Mouse (Mus musculus) G1E (cell line): ENCODE results near the gene Ccdc181. TPM values are rescaled to one million over a fixed set of nuclear protein-coding genes. Genes with fewer than 3 reads are reported as not detected.
A peak's percentile ranks its signal among the peaks of the same experiment; 100 is the strongest.

Experiments used
- ATAC-seq: 2 replicates; pipeline ENCODE4 v1.8.0; 2016; ENCODE audit warnings: mild to moderate bottlenecking; ENCODE audit not compliant: insufficient number of reproducible peaks, poor library complexity, low FRiP score, severe bottlenecking; ENCODE audit errors: extremely low read depth
- DNase-seq: peaks from one replicate; pipeline ENCODE4 v3.0.0; 2012; ENCODE audit warnings: low spot score
- H3K27me3 ChIP-seq: 2 replicates; pipeline ENCODE4 v1.6.1; 2012; ENCODE audit warnings: mild to moderate bottlenecking, low read length, inconsistent platforms; ENCODE audit not compliant: insufficient read depth
- H3K36me3 ChIP-seq: replicated peaks from 2 replicates; pipeline ENCODE3; 2012; ENCODE audit warnings: mild to moderate bottlenecking, inconsistent platforms
- H3K4me1 ChIP-seq: 2 replicates; pipeline ENCODE4 v1.6.1; 2012; ENCODE audit warnings: low read depth, low read length, inconsistent platforms, mixed read lengths; ENCODE audit not compliant: insufficient read depth
- H3K4me3 ChIP-seq: 2 replicates; pipeline ENCODE4 v1.5.1; 2012; ENCODE audit warnings: low read depth, mild to moderate bottlenecking, inconsistent platforms, low read length, moderate library complexity, mixed read lengths
- H3K9me3 ChIP-seq: replicated peaks from 2 replicates; pipeline ENCODE4 v1.6.1; 2012; ENCODE audit warnings: inconsistent platforms
- CTCF ChIP-seq: IDR thresholded peaks from 2 replicates; pipeline ENCODE4 v1.5.1; 2012; ENCODE audit warnings: low read depth, low read length, inconsistent platforms, mixed read lengths
- GATA1 ChIP-seq: IDR thresholded peaks from 2 replicates; pipeline ENCODE4 v1.6.1; 2012; ENCODE audit warnings: borderline replicate concordance, low read length, inconsistent platforms, mixed read lengths
- GATA2 ChIP-seq: IDR thresholded peaks from 2 replicates; pipeline ENCODE4 v1.6.1; 2012; ENCODE audit warnings: low read depth, low read length, inconsistent platforms, borderline replicate concordance
- POLR2AphosphoS5 ChIP-seq: IDR thresholded peaks from 2 replicates; pipeline ENCODE4 v1.6.1; 2012; ENCODE audit warnings: low read depth, low read length, inconsistent platforms; ENCODE audit not compliant: insufficient replicate concordance
- TAL1 ChIP-seq: conservative IDR thresholded peaks from 2 replicates; pipeline ENCODE4 v1.6.1; 2012; ENCODE audit warnings: low read depth, low read length, inconsistent platforms, mixed read lengths
- polyA plus RNA-seq: library from polyadenylated mRNA; stranded (reverse); fragments of >175 nt; gene quantifications from 2 replicates; pipeline ENCODE4 v1.2.3, GENCODE M21; 2012
- total RNA-seq, 2 experiments: library from RNA; stranded (forward) in 1 of 2; stranded (reverse) in 1 of 2; fragments of 200-1000 nt in 1 of 2; fragments of >200 nt in 1 of 2; fragmentation: Nextera tagmentation in 1 of 2; gene quantifications; 2 replicates each; pipeline ENCODE4 v1.2.3; 2014 to 2017

Gene Ccdc181
- total and polyA plus RNA-seq, 3 experiments = 2.9 to 24.9 (median 17.6) TPM

DNA sequence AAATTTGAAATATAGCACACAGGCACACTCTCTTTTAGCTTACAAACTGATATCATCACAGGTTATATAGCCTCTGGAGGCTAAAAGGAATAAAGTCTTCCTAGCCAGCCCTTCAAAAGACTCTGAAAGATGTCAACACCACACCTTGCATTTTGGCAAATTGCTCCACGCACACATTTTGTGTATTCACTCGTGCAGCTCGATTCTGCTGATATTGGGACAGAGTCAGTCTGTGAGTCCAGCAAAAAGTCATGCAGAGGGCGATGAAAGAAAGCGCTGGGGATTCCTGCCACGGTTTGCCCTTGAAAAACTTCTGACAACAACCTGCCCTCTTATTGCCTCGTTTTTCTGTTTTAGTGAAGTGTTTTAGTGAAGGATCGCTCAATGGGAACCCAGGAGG is 27.9 kb upstream of the Ccdc181 start:
- H3K4me1 ChIP-seq = peaks cover 32% of the 10 kb centered on the region
- H3K27me3 ChIP-seq = no peaks in the 10 kb centered on the region; the same call in 1 of the 2 replicates
- no peak for DNase-seq
- H3K36me3 ChIP-seq = peaks cover 4% of the 10 kb centered on the region
- no peak for ATAC-seq
- H3K9me3 ChIP-seq = no peaks in the 10 kb centered on the region
- no peak overlapping the region; the same call in 1 of the 2 replicates for H3K4me3 ChIP-seq
- TF ChIP-seq POLR2AphosphoS5 (no peak), TAL1 (no peak), GATA2 (no peak), GATA1 (no peak), CTCF (no peak)

DNA sequence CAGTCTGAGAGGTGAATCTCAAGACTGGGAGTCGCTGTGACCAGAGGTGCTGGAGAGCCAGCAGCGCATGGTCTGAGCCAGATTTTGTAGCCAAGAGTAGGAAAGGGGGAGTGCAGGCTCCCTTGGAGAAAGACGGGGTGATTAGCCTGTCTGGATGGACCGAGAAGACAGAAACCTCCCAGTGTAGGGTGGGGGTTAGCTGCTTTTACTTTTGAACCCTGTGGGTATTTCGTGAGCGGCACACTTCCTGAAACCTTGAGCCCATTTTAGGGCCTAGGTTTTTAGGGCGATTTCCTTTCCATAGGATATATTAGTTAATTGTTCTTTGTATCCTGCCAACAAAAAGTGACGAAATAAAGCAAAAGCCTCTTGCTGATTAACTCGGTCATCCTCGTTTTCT is 27.4 kb upstream of the Ccdc181 start:
- H3K27me3 ChIP-seq = no peaks in the 10 kb centered on the region
- DNase-seq (no peak), ATAC-seq (no peak)
- H3K4me3 ChIP-seq = peak overlapping the region; percentile 92
- H3K9me3 ChIP-seq = no peaks in the 10 kb centered on the region
- TF ChIP-seq POLR2AphosphoS5 (no peak), CTCF (no peak)
- H3K4me1 ChIP-seq = peaks cover 37% of the 10 kb centered on the region
- H3K36me3 ChIP-seq = peaks cover 8% of the 10 kb centered on the region

DNA sequence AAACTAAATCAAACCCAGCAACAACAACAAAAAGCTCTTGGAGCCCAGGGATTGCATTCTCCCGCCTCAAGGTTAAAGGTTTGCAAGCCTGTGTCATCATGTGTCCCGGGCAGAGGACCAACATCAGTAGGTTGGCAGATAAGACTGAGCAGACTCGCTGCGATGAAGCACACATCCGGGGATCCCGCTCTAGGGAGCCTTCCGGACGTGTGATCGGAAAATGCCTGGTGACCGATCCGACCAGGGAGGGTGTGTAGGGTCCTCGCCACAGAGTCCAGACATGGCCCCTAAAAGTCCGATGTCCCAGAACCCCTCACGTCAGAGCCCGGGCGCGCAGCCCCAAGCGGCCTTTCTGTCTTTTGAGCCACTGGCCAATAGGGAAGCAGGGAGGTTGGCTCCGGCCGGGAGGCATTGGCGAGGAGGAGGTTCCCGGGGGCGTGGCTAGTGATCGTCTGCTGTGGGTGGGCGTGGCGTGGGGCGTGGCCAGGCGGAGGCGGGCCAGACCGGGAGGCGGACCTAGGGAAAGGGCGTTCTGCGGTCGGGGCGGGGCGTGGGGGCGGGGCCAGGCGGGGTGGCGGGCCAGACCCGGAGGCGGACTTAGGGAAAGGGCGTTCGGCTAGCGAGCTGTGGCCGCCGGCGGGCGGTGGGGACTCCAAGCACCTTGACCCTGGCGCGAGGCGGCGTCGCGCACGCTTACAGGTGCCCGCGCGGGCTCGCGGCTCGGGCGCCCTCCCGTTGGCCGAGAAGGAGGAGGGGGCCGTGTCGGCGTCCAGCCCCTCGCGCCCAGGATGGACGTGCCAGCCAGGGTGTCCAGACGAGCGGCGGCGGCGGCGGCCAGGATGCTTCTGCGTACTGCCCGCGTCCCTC is 26.7 kb upstream of the Ccdc181 start, which contains the start of gene Slc19a2:
Slc19a2 (plus strand) TSS at position 582 of the 867 bp plus-strand sequence.
- peak within 1 kb of the TSS; percentile 92 for H3K4me3 ChIP-seq
- TF ChIP-seq GATA1 = no peak
- no peak for TF ChIP-seq GATA2
- no peak for TF ChIP-seq CTCF
- TF ChIP-seq TAL1 = no peak
- no peak for TF ChIP-seq POLR2AphosphoS5
- H3K27me3 ChIP-seq = no peaks in the 10 kb centered on the region
- peaks cover 43% of the 10 kb centered on the region for H3K4me1 ChIP-seq
- H3K9me3 ChIP-seq = no peaks in the 10 kb centered on the region
- ATAC-seq (peak; percentile 93), DNase-seq (peak; percentile 97)
- peaks cover 8% of the 10 kb centered on the region for H3K36me3 ChIP-seq

DNA sequence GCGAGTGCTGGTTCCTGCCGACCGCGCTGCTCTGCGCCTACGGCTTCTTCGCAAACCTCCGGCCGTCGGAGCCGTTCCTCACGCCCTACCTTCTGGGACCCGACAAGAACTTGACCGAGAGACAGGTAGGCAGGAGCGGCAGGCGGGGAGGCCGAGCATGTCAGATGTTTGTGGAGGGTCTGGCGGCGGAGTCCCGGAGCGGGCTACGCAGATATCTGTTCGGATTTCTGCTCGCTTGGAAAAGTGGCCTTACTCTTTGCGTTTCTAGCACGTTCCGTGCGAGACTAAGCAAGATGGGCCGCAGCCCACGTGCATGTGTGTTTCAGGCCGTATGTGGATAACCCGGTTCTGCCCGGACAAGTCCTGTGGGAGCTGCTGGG is 26.1 kb upstream of the Ccdc181 start:
- peaks cover 14% of the 10 kb centered on the region for H3K36me3 ChIP-seq
- no peaks in the 10 kb centered on the region for H3K27me3 ChIP-seq
- no peaks in the 10 kb centered on the region for H3K9me3 ChIP-seq
- peaks cover 48% of the 10 kb centered on the region for H3K4me1 ChIP-seq
- ATAC-seq = no peak
- H3K4me3 ChIP-seq = peak overlapping the region; percentile 92
- DNase-seq = no peak
- TF ChIP-seq CTCF (no peak), GATA1 (no peak), TAL1 (no peak), GATA2 (no peak), POLR2AphosphoS5 (no peak)

DNA sequence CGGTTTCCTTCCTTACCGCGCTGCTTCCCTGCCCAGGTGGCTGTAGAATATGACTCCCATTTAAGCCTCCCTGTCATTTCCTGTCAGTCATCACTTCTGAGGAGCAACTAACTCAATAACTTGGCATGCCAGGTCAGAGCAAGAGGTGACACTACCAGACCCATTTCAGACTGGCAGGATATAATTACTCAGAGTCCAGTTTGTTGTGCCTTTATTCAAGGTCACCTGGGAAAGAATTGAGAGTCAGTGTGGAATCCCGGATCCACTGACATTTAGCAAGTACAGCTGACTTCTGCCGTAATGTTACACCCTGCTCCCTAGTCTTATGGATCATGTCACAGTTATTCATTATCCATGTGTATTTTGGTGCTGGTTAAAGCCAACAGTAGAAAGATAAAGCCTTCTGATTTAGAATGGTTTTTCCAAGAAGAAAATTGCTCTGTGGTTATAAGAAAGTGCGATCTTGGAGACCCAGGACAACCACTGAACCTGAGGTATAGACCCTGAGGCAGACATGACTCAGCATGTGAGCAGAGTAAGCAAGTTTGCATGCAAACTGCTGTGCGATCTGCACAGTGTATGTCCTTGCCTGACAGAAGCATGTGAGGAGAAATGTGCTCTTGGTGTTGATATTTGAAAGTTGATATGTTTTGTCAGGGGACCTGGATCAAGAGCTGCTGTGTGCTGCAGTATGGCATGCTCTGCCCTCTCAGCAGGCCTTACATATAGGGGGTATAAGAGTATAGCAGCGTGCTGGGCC is 24.8 kb upstream of the Ccdc181 start:
- DNase-seq (peak; percentile 30), ATAC-seq (peak; percentile 50)
- H3K27me3 ChIP-seq = no peaks in the 10 kb centered on the region
- H3K4me1 ChIP-seq = peaks cover 57% of the 10 kb centered on the region
- peaks cover 24% of the 10 kb centered on the region for H3K36me3 ChIP-seq
- no peak for TF ChIP-seq TAL1
- no peak for TF ChIP-seq GATA2
- TF ChIP-seq POLR2AphosphoS5 = no peak
- no peaks in the 10 kb centered on the region for H3K9me3 ChIP-seq
- peak overlapping the region; percentile 92 for H3K4me3 ChIP-seq

DNA sequence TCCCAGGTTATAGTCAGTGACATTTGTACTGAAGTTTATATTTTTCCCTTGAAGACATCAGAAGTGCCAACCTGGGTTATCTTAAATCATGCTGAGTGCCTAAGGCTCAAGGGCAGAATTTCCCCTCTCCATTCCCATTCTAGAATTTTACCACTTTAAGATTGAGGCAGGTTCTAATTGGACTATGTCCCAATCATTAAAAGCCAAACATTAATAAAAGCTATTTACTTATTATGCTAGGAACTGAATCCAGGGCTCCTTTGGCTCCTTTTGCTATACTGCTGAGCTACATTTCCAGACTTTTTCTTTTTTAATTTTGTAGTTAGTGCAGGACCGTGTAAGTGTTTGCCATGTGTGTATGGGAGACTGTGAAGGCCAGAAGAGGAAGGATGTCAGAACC is 23.9 kb upstream of the Ccdc181 start:
- DNase-seq (no peak), ATAC-seq (no peak)
- Histone ChIP-seq H3K4me3 (no peak overlapping the region; the same call in 1 of the 2 replicates), H3K4me1 (peaks cover 57% of the 10 kb centered on the region), H3K9me3 (no peaks in the 10 kb centered on the region), H3K36me3 (peaks cover 30% of the 10 kb centered on the region), H3K27me3 (no peaks in the 10 kb centered on the region)
- TF ChIP-seq GATA1 = no peak
- no peak for TF ChIP-seq GATA2
- TF ChIP-seq CTCF = no peak
